Mouse (Mus musculus) embryonic fibroblast, embryonic 13.5 days (primary cell): Measurements from ENCODE around the gene Alx3.

Source experiments
- CTCF ChIP-seq: IDR thresholded peaks from 2 replicates; pipeline ENCODE4 v1.5.1; 2011; ENCODE audit warnings: mild to moderate bottlenecking, control low read depth, low read length, moderate library complexity, borderline replicate concordance; ENCODE audit not compliant: insufficient read depth
- POLR2A ChIP-seq: IDR thresholded peaks from 2 replicates; pipeline ENCODE4 v1.6.1; 2011; ENCODE audit warnings: low read depth, mild to moderate bottlenecking, control low read depth, low read length, moderate library complexity

DNA sequence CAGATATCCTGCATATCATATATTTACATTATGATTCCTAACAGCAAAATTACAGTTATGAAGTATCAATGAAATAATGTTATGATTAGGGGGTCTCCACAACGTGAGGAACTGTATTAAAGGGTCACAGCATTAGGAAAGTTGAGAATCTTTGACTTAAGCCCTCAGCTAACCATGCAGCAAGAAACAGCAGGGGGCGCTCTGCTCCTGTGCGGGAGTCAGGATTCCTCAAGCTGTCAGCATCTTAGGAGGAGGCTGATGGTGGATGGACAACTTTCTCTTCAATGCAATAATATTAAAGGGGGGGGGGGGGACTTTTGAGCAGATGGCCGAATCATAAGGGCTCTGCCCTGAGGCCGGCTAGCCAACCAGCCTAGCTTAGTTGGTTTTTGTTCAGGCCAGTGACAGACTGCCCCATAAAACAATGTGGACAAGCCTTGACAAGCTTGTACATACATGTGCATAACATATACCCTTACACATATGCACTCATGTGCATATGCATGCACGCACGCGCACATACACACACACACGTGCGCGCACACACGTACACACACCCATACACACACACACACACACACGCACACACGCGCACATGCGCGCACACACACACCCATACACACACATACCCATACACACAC lies 44.3 kb upstream of the Alx3 start:
- TF ChIP-seq CTCF (peak; percentile 75), POLR2A (no peak)
